Mouse (Mus musculus): Measurements from ENCODE around the gene Moxd2.

The Moxd2 gene

DNA sequence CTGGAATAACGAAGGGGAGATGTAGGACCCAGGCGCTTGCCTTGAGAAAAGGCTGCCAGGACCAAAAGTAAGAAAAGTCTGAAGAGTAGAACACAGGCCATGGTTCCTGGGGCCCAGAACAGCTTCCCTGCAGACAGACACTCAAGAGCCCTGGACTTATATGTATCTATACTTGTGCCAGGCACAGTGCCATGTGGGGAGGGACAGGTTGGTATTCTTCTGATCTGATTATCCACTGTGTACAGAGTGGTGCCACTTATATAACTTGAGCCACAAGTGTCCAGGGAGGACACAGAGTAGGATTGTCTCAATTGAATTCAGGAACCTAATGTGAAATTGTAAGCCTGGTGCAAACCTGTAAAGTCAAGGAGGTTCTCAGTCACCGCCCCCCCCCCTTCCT, at the start of gene Moxd2:
Gene Moxd2 (minus strand): TSS at position 101 of the 400 bp plus-strand sequence.
- no peak for DNase-seq (ENCODE audit: low spot score)

DNA sequence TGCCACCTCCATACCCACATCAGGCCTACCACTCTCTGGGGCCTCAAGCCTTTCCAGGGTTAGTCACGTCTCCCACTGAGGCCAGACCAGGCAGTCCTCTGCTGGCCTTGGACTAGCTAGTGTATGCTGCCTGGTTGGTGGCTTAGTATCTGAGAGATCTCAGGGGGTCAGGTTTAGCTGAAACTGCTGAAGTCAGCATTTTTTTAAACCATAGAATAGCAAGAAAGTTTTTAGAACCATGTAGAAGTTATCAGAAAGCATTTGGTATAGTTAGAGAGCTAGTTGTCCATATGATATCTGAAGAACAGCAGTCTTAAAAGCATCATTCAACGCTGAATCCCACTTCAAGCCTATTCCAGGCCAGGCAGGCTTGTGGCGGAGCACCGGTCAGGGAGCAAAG, 32.7 kb upstream of the Moxd2 start:
- no peak for DNase-seq (ENCODE audit: low spot score)

DNA sequence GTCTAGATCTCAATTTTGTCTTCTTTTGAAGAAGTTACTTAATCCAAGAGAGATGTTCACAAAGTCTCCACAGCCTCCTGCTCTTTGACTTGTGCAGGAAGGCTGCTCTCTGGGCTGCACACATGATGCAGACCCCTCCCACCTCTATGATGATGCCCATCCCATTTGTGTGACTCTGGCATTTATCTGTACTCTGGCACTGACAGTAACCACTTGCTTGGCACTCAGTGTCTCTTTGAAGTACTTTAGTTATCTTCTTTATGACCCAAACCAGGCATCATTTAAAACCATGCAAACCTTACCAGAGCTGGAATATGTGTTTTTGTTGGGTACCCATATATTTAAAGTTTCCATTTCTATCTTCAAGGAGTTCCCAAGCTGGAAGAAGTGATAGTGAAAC, 13.0 kb upstream of the Moxd2 start, which contains the start of gene Prss58:
Gene Prss58 (minus strand): TSS at position 101 of the 400 bp plus-strand sequence.
- no peak for DNase-seq (ENCODE audit: low spot score)

DNA sequence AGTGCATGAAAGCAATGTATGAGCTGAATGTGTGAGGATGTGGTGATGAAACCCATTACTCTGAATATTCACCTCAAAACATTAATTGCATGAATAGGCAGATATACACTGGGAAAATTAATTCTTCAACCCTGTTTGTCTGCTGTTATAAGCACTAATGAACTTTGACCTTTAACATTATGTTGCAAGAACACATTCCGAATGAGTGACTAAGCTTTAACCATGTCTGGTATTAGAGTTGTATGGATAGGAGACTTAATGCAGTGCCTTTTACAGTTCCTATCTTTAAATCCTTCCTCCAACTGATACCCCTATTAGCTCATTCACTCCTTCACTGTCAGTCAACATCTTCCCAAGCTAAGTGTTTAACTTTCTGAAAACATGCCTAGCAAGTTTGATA, 7.4 kb upstream of the Moxd2 start:
- DNase-seq (ENCODE audit: low spot score): no peak

DNA sequence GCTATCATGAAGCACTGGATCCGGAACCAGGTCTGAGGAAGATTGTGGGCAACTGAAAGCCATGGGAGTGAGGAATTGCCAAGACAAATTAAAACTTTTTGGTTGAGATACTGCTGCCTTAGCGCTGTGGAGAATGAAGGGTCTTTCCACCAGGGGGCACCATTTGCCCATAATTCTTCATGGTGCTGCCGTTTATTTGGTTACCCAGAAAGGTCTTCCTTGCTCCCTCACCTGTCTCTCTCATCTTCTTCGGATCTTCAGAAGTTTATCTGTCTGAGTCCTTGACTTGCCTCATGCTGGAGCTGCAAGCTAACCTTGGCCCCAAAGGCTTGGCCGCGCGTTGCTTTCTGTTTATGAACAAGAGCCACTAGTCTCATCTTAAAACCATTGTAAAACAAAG, 6.3 kb upstream of the Moxd2 start:
- no peak for DNase-seq (ENCODE audit: low spot score)

DNA sequence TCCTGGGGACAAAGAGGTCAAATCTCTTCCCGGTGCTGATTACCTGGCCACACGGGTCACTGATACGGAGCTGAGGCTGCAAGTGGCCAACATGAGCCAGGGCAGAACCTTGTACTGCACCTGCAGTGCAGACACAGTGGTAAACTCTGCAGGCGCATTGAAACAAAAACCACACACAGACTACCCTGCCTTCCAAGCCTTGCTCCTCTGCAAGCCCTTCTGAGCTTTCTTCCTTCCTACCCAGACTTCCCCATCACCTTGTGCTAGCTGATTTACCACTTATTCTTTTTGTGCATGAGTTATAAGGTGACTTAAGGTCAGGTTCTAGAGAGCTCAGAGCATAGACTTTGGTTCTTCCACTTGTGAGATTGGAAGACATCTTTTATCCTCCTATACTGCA, 4.5 kb upstream of the Moxd2 start:
- no peak for DNase-seq (ENCODE audit: low spot score)

DNA sequence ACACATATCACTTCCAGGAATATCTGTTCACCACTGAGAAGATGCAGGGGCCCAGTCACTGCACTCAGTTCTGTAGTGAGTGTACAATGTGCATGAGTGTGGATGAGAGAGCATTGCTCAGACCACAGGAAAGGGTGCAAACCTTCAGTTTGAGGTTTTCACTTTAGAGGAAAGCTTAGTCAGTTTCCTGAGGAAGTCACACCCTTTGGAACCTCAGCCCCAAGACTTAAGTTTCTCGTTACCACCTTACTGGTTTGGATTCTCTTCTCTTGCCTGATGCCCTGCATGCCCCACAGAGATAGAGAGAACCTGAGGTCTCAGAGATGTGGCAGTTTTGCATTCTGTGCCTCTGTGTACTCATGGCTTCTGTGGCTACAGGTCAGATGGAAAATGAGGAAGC, 3.7 kb upstream of the Moxd2 start:
- DNase-seq (ENCODE audit: low spot score): no peak

DNA sequence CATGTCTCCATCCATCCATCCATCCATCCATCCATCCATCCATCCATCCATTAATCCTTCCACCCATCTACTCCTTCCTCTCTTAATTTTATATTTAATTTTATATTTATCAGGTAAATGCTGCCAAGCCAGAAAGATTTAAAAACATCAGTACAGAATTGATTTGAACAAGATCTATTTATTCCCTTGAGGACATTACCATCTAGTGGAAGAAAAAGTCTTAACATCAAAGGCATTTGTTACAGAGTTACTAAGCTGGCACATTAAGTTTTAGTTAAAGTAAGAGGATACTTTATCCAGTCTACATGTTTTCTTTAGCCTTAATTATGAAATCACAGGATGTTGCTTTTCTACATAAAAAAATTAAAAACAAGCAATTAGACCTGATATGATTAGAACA, 42.0 kb downstream of the Moxd2 start:
- DNase-seq (ENCODE audit: low spot score): no peak

Data from left cerebral cortex, adult 11 months (tissue).